Mouse (Mus musculus): ENCODE data around the gene Slc18b1. TPM values are rescaled to one million over a fixed set of nuclear protein-coding genes. Genes with fewer than 3 reads are reported as not detected.

Gene Slc18b1
- polyA plus RNA-seq, 1 experiment = 7.0 TPM

- no peak overlapping the region for H3ac ChIP-seq (ENCODE audit: control insufficient read depth, insufficient read length)
- no peaks in the 10 kb centered on the region for H3K79me2 ChIP-seq (ENCODE audit: control insufficient read depth, insufficient read depth)
- TF ChIP-seq POLR2A (IDR thresholded peaks at IDR 0.05; ENCODE audit: insufficient read length, low read depth) (no peak), POLR2AphosphoS2 (IDR thresholded peaks at IDR 0.05; ENCODE audit: insufficient read length, low read depth) (no peak), TCF12 (IDR thresholded peaks at IDR 0.05; ENCODE audit: insufficient read depth, poor library complexity, severe bottlenecking) (no peak), MYOD1 (IDR thresholded peaks at IDR 0.05; ENCODE audit: control insufficient read depth in 1 of 3, insufficient read length in 2 of 3, low read depth in 2 of 3) (no peak), TCF3 (IDR thresholded peaks at IDR 0.05; ENCODE audit: insufficient read length, low read depth) (no peak)
- no peak overlapping the region for H3K4me3 ChIP-seq
- H3K36me3 ChIP-seq (ENCODE audit: control insufficient read depth, insufficient read depth) = no peaks in the 10 kb centered on the region
- H3K4me2 ChIP-seq (ENCODE audit: low read depth) = no peak overlapping the region
- peaks cover 12% of the 10 kb centered on the region for H3K27me3 ChIP-seq (ENCODE audit: control insufficient read depth, insufficient read depth, insufficient read length)
Measured at GRCm38 (mm10) chr10:23852096-23852495, 55.3 kb downstream of the Slc18b1 start.

GRCm38 (mm10) chr10:23864362-23865312 lies 67.9 kb downstream of the Slc18b1 start:
- H3K27me3 ChIP-seq (ENCODE audit: control insufficient read depth, insufficient read depth, insufficient read length) = no peaks in the 10 kb centered on the region
- no peaks in the 10 kb centered on the region for H3K36me3 ChIP-seq (ENCODE audit: control insufficient read depth, insufficient read depth)
- TF ChIP-seq POLR2A (IDR thresholded peaks at IDR 0.05; ENCODE audit: insufficient read length, low read depth) (no peak), POLR2AphosphoS2 (IDR thresholded peaks at IDR 0.05; ENCODE audit: insufficient read length, low read depth) (no peak), CEBPB (IDR thresholded peaks at IDR 0.05; ENCODE audit: insufficient read depth, poor library complexity, severe bottlenecking) (no peak), TCF3 (IDR thresholded peaks at IDR 0.05; ENCODE audit: insufficient read length, low read depth) (no peak)
- no peak overlapping the region for H3K4me3 ChIP-seq
- no peak overlapping the region for H3ac ChIP-seq (ENCODE audit: control insufficient read depth, insufficient read length)
- no peaks in the 10 kb centered on the region for H3K79me2 ChIP-seq (ENCODE audit: control insufficient read depth, insufficient read depth)
- H3K4me2 ChIP-seq (ENCODE audit: low read depth) = no peak overlapping the region

Other genes starting within 250 kb of the Slc18b1 start
- 4,767 TPM for gene Rps12, start 9.7 kb upstream of the Slc18b1 start, polyA plus RNA-seq (2012; fragmentation: generic; extraction: Trizol)
- not detected for gene Vnn3, start 54.5 kb downstream of the Slc18b1 start, polyA plus RNA-seq (2012; fragmentation: generic; extraction: Trizol)
- gene Vnn1, start 97.7 kb downstream of the Slc18b1 start, polyA plus RNA-seq (2012; fragmentation: generic; extraction: Trizol) = not detected
- gene Taar1, start 123.4 kb downstream of the Slc18b1 start, polyA plus RNA-seq (2012; fragmentation: generic; extraction: Trizol) = not detected
- not detected for gene Taar2, start 141.6 kb downstream of the Slc18b1 start, polyA plus RNA-seq (2012; fragmentation: generic; extraction: Trizol)
- not detected for gene Taar3, start 152.6 kb downstream of the Slc18b1 start, polyA plus RNA-seq (2012; fragmentation: generic; extraction: Trizol)
- gene Taar4, start 163.5 kb downstream of the Slc18b1 start, polyA plus RNA-seq (2012; fragmentation: generic; extraction: Trizol) = not detected
- gene Taar5, start 173.7 kb downstream of the Slc18b1 start, polyA plus RNA-seq (2012; fragmentation: generic; extraction: Trizol) = not detected
- gene Taar6, start 188.7 kb downstream of the Slc18b1 start, polyA plus RNA-seq (2012; fragmentation: generic; extraction: Trizol) = not detected
- gene Taar7a, start 196.5 kb downstream of the Slc18b1 start, polyA plus RNA-seq (2012; fragmentation: generic; extraction: Trizol) = not detected
- gene Taar7b, start 203.0 kb downstream of the Slc18b1 start, polyA plus RNA-seq (2012; fragmentation: generic; extraction: Trizol) = not detected
- not detected for gene Taar7d, start 230.2 kb downstream of the Slc18b1 start, polyA plus RNA-seq (2012; fragmentation: generic; extraction: Trizol)
- not detected for gene Taar7e, start 240.6 kb downstream of the Slc18b1 start, polyA plus RNA-seq (2012; fragmentation: generic; extraction: Trizol)

All from myocyte (in vitro differentiated cells).